Mouse (Mus musculus): ENCODE results near the gene Tbc1d15.

Gene Tbc1d15

DNA sequence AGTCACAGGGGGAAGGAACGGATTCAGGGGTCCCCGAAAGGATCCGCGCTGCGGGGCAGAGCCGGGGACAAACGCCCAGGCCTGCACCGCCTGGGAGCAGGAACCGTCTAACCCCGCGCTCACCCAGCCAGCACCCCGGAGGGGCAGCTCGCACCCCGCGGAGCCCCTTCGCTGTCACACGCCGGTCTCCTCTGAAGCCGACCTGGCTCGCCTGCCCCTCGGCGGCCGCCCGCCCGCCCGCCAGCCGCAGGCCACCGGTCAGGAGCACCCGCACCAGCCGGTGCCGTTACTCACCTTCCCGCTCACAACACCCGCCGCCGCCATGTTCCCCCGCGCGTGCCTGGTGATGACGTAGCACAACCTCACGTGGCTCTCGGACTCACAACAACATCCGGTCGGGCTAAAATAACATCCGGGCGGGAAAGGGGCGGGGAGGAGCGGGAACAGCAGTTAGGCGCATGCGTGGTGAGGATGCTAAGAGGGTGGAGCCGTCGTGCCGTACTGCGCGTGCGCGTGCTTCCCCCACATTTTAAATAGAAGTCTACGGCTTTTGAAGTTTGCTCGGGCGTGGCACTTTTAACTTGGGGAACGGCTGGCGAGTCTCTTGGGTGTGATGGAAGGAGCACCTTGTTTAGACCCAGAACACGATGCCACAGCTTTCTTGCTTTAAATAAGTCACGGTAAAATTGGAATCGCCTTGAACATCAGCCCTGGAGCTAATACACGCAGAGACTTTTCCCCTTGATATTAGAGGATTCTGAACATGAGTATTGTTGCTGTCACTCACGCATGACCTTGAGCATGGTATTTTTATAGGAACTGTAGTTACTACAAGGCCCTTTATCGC is at the start of gene Tbc1d15:
TSS of gene Tbc1d15 (minus strand) at position 380 of the 847 bp plus-strand sequence.
- DNase-seq (ENCODE audit: low spot score in 2 of 2) = peak; percentile 99

DNA sequence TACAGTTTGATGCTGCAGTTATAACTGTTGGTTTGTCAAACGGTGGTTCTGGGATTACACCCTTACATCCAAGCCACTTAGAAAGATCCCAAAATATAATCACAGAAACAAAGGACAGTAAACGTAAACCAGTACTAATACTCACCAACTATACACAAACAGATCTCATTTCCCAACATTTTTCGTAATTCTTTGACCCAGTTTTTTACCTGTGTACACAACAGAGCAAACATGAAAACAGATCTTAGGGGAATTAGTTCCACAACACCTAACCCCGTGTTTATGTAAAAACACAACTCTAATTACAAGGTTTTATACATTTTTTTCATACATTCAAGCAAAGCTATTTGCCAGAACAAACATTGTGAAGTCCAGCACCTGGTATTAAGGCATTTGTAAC is 47.4 kb upstream of the Tbc1d15 start:
- DNase-seq (ENCODE audit: low spot score in 2 of 2) = no peak

DNA sequence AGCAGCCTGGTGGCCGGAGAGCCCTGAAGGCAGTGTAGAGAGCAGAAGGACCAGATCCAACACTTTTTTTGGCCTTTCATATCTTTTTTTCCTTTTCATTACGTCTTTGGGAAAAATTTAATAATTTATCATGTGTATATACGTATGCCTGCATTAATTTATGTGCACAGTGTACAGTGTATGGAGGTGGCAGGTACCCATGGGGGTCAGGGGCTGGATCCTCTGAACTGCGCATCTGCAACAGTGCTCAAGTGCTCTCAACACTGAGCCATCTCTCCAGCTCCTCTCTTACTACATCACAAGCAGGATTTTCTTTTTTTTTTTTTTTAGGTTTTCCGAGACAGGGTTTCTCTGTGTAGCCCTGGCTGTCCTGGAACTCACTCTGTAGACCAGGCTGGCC is 46.3 kb upstream of the Tbc1d15 start:
- DNase-seq (ENCODE audit: low spot score in 2 of 2) = no peak

DNA sequence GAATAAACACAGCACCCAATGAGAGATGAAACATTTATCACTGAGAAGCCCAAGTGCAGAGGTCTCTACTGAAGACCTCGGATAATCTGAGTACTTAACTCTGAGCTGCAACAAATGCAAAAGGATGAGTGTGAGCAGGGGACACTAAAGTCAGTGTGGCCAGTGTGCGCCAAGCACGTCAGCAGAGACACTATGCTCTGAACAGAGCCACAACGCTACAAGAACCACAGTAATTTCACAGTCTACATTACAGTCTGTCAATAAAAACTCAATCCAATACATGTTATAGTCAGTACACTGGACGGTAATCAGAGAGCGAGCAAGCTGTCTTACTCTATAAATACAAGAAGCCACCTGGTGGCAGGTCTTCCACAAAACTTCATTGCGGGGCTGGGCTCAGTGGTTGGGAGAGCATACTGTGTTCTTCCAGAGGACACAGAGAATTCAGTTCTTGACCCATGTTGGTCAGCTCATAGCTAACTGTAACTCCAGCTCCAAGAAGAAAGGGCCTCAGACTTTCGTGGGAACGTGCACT is 45.2 kb upstream of the Tbc1d15 start:
- DNase-seq (ENCODE audit: low spot score in 2 of 2) = no peak

DNA sequence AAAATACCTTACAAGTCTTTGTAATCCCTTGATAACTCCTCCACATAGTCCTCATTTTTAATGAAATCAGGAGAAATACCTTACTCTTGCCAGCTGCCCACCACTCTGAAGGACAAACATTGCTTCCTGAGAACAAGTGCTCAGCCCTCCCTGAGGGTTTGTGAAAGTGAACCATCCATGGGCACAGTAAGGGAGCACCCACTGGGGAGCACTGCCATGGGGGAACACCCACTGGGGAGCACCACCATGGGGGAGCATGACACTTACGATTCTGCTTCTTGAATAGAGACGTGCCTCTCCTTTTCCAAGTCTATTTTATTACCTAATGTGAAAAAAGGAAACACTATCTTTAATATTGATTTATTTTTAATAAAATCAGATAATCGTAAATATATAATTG is 43.9 kb upstream of the Tbc1d15 start:
- DNase-seq (ENCODE audit: low spot score in 2 of 2) = no peak

DNA sequence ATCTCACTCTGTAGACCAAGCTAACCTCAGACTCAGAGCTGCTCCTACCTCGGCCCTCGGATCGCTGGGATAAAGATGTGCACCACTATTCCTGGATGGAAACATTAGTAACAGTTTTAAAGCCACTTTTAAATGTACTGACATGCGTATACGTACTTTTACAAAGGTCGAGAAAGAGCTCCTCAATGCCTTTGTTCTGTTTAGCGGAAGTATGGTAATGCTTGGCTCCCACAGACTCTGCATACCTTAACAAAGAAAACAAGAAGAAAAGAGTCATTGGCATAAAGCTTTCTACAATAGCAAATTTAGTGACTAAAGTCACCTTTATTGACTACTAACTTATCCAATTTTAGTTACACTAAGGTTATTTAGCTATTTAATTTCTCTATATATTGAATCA is 43.4 kb upstream of the Tbc1d15 start:
- DNase-seq (ENCODE audit: low spot score in 2 of 2) = no peak

DNA sequence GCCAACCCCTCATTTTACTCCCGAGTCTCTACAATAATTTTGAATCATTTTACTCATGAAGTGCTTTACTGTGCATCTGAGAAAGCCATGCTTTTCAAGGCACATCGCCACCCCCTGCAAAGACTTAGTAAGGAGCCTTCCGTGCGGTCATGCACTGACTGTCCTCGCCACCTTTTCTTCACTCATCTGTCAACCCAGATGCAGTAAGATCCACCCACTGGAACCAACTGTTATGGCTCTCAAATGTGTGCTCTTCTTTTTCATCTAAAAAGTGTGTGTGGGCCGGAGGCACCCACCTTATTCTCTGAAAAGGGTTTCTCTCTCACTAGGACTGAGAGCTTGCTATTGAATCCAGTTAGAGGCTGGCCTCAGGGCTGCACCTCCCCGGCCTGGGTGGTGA is 42.7 kb upstream of the Tbc1d15 start:
- DNase-seq (ENCODE audit: low spot score in 2 of 2) = no peak

DNA sequence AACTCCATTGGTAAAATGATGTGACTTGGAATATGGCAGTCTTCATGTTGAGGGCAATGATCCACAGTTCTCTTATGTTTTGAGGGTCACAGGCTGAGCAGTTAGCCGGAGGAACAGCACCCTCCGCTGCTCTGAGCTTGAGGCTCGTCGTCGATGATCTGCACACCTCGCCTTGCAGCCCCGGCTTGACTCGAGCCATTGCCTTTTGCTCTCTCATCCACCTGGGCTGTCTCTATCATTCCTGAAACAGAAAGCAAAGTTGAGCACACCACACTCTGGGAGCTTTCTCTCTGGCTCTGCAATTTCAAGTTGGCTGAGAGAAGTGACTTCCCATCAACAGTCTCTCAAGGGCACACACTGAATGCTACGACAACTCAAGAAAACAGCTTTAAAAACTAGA is 39.4 kb upstream of the Tbc1d15 start:
- DNase-seq (ENCODE audit: low spot score in 2 of 2) = peak in 1 of 2 experiments; percentile 13

DNA sequence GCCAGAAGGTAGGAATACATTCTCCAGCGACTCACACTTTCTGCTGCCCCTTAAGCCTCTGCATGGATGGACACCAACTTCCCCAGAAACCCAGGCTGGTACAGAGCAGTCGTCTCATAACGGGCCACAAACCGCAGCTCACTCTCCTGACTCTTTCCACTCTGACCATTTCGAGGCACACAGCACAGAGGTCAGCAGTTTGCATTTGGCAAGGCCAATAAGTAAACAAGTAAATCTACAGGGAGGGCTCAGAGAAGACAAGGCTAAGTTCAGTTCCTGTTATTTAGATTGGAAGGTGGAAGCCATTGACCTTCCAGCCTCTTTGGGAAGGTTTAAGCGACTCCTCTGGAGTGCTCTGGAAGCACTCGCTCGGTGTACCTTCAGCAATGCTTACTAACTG is 37.6 kb upstream of the Tbc1d15 start:
- peak in 1 of 2 experiments; percentile 9 for DNase-seq (ENCODE audit: low spot score in 2 of 2)

DNA sequence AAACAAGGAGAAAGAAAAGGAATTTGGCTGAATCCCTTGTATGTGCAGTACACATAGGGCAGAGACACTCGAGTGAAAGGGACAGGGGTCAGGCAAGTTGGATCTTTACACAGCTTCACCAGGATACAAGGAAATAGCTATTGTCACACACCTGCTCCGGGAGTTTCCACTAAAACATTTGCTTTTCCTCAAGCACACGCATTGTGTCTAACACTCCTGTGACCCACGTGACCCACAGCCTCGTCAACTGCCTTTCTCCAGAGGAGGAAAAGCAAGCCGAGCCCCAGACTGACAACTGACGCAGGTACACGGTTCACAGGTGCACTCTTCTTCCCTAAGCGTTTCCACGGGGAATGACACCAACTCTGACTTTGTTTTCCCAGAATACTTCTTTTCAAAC is 32.9 kb upstream of the Tbc1d15 start:
- peak in 1 of 2 experiments; percentile 21 for DNase-seq (ENCODE audit: low spot score in 2 of 2)

DNA sequence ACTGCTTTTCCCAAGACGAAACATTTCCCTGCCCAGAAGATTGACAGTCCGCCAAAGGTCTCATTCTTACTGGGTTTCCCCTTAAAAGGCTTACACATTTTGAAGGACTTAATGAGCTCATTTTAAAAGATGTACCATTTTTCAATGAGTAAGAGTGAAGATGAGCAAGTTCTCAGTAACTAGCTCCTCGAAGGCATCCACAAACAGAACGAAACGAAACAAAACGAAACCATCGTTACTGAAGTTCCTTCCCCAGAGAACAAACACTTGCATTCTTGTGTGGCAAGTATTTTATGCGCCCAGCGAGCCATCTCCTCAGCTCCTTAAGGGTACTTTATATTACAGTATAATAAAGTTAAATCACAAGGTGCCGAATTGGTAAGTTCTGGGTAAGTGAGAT is 30.1 kb upstream of the Tbc1d15 start:
- no peak for DNase-seq (ENCODE audit: low spot score in 2 of 2)

DNA sequence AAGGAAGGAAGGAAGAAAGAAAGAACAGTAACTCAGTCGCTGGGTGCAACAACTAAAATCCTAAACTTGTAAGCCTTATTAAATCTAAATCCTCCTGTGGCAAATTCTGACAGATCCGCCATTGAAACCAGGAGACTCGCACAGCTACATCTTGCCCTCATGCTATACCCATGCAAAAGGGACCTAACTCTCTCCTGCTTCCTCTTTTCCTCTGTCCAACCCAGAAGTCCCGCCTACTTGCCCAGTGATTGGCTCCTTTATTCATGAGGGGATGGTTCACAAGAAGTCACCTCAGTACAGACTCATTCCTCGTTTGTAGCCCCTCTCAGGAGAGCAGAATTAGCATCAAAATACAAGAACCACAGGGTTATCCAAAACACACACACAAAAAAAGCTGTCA is 20.4 kb upstream of the Tbc1d15 start:
- no peak for DNase-seq (ENCODE audit: low spot score in 2 of 2)

DNA sequence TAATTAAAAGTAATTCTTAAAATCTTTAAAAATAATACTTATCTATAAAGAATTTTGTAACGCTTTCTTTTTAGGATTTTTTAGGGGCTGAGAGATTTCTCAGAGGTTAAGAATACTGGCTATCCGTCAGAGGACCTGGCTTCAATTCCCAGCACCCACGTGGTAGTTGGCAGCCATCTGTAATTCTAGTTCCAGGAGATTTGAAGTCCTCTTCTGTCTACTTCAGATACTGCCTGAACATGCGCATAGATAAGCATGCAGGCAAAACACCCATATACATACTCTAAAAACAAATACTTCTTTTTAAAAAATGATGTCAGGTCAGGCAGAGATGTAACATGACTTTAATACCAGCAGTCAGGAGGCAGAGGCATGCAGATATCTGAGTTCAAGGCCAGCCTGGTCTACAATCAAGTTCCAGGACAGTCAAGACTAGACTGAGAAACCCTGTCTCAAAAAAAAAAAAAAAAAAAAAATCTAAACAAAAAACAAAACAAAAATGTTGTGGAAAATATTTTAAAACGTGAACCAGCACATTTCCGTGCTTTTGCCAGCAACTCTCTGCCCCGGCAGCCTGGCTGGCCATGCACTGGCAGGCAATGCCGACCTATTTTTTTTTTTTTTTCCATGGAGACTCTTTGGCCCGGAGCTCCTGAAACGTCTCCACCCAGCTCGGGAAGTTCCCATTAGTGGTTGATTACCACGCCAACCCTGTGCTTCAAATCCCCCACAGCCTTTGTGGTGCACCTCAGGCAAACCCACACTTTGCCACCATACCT is 19.5 kb upstream of the Tbc1d15 start:
- DNase-seq (ENCODE audit: low spot score in 2 of 2) = no peak

DNA sequence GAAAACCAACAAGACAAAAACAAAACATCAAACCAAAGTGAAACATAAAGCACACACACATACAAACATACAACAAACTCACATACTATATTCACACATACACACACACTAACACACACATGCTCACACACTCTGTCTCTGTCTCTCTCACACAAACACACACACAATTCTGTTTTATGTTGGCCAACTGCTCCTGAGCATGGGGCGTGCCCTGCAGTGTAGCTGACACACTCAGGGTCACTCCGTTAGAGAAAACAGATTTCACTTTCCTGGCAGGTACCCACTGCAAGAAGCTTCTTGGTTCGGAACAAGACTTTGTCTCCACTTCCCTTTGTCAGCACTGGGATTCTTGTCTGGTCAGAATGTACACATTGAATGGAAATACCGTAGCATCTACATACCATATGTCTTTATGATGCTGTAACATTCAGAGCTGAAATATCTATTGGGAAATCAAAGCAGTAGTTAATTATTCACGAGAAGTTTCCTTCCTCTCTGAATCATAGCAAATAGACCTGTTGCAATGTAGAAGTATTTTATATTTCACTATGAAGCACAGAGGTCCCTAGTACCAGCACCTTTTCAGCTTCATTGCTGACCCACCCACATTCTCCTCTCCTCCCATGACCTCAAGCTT is 11.8 kb upstream of the Tbc1d15 start:
- DNase-seq (ENCODE audit: low spot score in 2 of 2) = peak in 1 of 2 experiments; percentile 4

DNA sequence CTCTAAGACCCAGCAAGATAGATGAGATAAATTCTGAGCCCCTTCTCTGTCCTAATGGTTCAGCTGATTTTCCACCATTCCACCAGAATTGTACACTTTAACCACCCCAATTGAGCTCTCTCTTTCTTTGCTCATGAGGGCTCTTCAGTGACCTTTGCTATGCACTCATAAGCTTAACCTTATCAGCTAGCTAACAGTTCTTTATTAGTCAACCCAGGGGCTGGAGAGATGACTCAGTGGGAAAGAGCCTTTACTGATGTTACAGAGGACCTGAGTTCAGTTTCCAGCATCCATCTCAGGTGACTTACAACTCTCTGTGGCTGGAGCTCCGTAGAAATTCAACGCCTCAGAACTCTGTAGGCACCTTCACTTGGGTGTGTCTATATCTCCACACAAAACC is 11.0 kb upstream of the Tbc1d15 start:
- DNase-seq (ENCODE audit: low spot score in 2 of 2) = no peak

DNA sequence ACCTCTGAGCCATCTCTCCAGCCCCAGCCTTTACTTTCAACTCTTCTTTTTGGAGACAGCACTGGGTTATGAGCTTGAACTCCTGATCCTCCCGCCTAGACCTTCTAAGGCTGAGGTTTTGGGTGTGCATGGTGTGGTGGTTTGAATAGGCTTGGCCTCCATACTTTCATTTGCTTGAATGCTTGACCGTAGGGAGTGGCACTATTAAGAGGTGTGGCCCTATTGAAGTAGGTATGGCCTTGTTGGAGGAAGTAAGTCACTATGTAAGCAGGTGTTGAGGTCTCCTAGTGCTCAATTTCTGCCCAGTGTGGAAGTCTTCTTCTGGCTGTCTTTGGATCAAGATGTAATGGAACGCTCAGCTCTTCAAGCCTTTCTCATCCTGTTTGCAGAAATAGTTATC is 10.2 kb upstream of the Tbc1d15 start:
- DNase-seq (ENCODE audit: low spot score in 2 of 2) = no peak

DNA sequence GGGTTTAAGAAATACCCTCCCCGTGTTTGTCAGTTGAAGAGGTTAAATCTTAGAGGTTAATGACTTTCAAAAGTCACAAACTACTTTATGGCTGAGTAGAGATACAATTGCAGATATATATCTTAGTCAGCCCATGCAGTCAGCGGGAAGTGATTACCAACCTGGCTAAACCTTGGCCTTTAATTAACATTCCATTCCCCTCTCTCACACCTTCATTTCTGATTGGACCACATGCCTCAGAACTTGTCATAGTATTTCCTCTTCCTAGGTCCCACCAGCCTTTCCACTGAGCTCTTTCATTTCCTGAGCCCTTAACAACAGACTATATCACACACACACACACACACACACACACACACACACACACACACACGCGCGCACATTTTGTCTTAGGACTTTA is 4.9 kb upstream of the Tbc1d15 start:
- no peak for DNase-seq (ENCODE audit: low spot score in 2 of 2)

DNA sequence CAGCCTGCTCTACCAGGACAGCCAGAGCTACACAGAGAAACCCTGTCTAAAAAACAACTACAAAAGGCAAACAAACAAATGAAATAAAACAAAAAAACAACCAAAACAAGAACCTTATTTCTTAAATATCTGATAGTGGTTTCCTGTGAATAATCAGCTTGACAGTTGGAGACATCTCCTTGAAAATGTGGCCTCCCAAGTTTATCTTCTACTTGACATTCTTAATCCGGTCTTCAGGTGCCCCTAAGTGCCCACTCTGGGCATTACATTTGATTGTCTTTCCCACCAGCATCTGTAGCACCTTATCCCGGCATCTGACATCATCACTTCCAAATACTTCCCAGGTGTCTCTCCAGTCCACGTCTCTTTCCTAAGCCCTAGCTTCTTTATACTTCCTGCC is 2.3 kb upstream of the Tbc1d15 start:
- DNase-seq (ENCODE audit: low spot score in 2 of 2) = no peak

DNA sequence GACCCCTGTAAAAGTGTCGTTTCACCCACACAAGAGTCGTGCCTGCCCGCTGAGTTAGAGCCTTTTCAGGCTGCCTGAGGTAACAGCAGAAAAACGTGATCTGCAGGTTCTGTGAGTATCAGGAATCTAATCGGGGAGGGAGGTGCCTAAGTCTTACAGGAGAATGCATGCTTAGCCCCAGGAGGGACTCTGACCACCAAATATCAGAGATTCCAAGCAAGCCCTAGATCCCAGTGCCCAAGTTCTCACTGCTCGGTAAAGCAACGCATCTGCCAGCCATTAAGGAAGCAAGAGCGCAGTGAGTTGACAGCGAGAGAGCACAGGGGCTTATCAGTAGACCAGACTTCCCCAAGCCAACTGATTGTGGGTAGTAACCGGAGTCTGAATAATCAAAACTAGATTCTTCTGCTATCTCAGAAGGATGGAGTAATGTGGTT is 1.1 kb upstream of the Tbc1d15 start:
- no peak for DNase-seq (ENCODE audit: low spot score in 2 of 2)

DNA sequence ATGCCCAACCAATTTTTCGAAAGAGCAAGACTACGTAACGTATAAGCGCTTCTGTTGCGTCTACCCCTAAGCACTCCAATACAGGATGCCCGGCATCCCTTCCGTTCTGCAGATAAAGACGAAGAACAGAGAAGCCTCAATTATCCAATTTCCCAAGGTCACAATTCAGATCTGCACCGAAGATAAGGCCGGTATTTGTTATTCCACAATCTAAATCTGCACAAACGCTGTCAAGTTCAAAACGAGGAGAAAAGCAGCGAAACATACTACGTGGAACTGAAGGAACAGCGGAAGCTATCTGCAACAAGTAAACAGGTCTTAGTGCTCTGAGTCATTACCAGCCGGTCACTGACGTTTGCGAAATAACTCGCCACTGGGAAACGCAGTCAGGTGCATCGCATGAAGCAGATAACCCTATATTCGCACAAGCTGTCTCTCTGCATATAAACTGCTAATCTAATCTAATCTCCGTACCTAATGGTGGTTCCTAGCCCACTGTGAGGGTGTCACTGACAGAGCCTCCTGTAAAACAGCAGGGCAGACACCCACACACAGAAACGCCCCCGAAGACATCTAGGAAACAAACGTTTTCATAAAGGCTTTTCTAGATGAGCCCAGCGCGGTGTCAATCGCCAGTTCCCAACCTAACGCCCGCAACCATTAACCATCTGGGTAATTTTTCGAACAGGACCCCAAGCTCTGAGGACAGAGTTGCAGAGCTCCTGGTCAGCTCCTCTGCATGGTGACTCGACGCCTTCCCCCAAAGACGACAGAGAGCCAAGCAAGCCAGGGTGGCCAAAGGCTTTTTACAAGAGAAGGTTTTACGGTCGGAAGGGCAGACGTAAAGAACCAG is 806 bp downstream of the Tbc1d15 start:
- peak in 1 of 2 experiments; percentile 29 for DNase-seq (ENCODE audit: low spot score in 2 of 2)

DNA sequence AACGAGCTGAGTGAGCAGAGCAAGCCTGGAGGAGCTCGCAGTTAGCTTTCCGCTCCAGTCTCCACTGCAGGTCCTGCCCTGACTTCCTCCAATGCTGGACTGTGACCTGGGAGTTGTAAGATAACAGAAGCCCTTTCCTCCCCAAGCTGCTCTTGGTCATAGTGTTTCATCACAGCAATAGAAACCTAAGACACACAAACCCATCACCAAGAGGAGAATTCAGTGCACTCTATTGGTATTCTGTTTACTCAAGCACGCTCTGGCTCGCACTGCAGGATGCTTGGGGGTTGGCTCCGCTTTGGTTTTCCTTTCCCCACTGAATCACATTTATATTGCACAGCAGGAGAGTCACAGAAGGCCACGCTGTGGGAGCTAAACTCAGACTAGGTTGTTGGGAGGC is 3.2 kb downstream of the Tbc1d15 start:
- DNase-seq (ENCODE audit: low spot score in 2 of 2) = no peak

Measured in right cerebral cortex, postnatal 10 days (tissue).